Mouse (Mus musculus) stomach, postnatal 0 days (tissue): ENCODE data around the gene Crlf2. TPM values are rescaled to one million over a fixed set of nuclear protein-coding genes. Genes with fewer than 3 reads are reported as not detected.

Experiments
- ATAC-seq: fragments of 200-750 bp; cut with Nextera tagmentation; 2 replicates; pipeline ENCODE4 v1.8.0; 2017; ENCODE audit not compliant: low FRiP score, low TSS enrichment
- DNase-seq: peaks from one replicate; pipeline ENCODE4 v3.0.0-alpha.2; 2016; ENCODE audit warnings: low spot score
- H3K27ac ChIP-seq: fragments of 300-500 bp; sonication (generic); replicated peaks from 2 replicates; pipeline ENCODE4 v1.5.1; 2014; ENCODE audit warnings: mild to moderate bottlenecking, control low read depth
- H3K27me3 ChIP-seq: fragments of 300-500 bp; sonication (generic); 2 replicates; pipeline ENCODE4 v1.6.1; 2014; ENCODE audit warnings: low read length; ENCODE audit not compliant: control insufficient read depth, insufficient read depth
- H3K36me3 ChIP-seq: fragments of 300-500 bp; sonication (generic); 2 replicates; pipeline ENCODE4 v1.6.1; 2014; ENCODE audit warnings: low read length, mixed read lengths; ENCODE audit not compliant: control insufficient read depth, insufficient read depth
- H3K4me1 ChIP-seq: fragments of 300-500 bp; sonication (generic); replicated peaks from 2 replicates; pipeline ENCODE4 v1.6.1; 2014; ENCODE audit warnings: antibody characterized with exemption; ENCODE audit not compliant: control insufficient read depth, insufficient read depth
- H3K4me2 ChIP-seq: fragments of 300-500 bp; sonication (generic); replicated peaks from 2 replicates; pipeline ENCODE4 v1.6.1; 2014; ENCODE audit warnings: low read depth, mild to moderate bottlenecking, control low read depth, moderate library complexity
- H3K4me3 ChIP-seq: fragments of 300-500 bp; sonication (generic); 2 replicates; pipeline ENCODE4 v1.5.1; 2014; ENCODE audit warnings: low read depth, low read length, control low read depth
- H3K9ac ChIP-seq: fragments of 300-500 bp; sonication (generic); 2 replicates; pipeline ENCODE4 v1.6.1; 2014; ENCODE audit warnings: mild to moderate bottlenecking, low read length, control low read depth, mixed read lengths
- H3K9me3 ChIP-seq: fragments of 300-500 bp; sonication (generic); 2 replicates; pipeline ENCODE4 v1.6.1; 2016; ENCODE audit warnings: low read length; ENCODE audit not compliant: control insufficient read depth
- CTCF ChIP-seq: IDR thresholded peaks from 2 replicates; pipeline ENCODE4 v1.5.1; 2016; ENCODE audit warnings: antibody characterized with exemption, low read depth, mild to moderate bottlenecking, moderate library complexity
- EP300 ChIP-seq: optimal IDR thresholded peaks from 2 replicates; pipeline ENCODE3; 2016; ENCODE audit warnings: antibody characterized with exemption
- WGBS: fragments of 180-500 bp; shearing (Covaris S2); extraction: QIAGEN DNeasy Blood & Tissue Kit; methylation state at CpG from one replicate; pipeline ENCODE4 v1.1.7; 2014; 5-methylcytosine and 5-hydroxymethylcytosine counted together
- polyA plus RNA-seq: library from polyadenylated mRNA; unstranded; fragments of >200 nt; fragmentation: Nextera tagmentation; extraction: Ambion mirVana; gene quantifications from 2 replicates; pipeline ENCODE4 v1.2.1, GENCODE M21; 2015

Crlf2 gene
- polyA plus RNA-seq, 1 experiment from 2014 or later: 9.9 TPM

- no peaks in the 10 kb centered on the region for H3K36me3 ChIP-seq
- H3K4me3 ChIP-seq: no peak overlapping the region
- no peak overlapping the region for H3K9ac ChIP-seq
- DNase-seq (peak; percentile 34), ATAC-seq (no peak)
- H3K4me1 ChIP-seq: no peaks in the 10 kb centered on the region
- peaks cover 19% of the 10 kb centered on the region for H3K9me3 ChIP-seq
- H3K4me2 ChIP-seq: no peak overlapping the region
- no peaks in the 10 kb centered on the region for H3K27me3 ChIP-seq
- 81% methylated on average over 18 of the region's 26 CpGs for WGBS
- no peak for TF ChIP-seq EP300
- no peak for TF ChIP-seq CTCF
- no peak overlapping the region for H3K27ac ChIP-seq
These were observed 3.5 kb downstream of the Crlf2 start for GRCm38 (mm10) chr5:109555236-109555675.

GRCm38 (mm10) chr5:109554091-109555050, 4.4 kb downstream of the Crlf2 start:
- ATAC-seq (no peak), DNase-seq (peak; percentile 24)
- Histone ChIP-seq H3K9ac (no peak overlapping the region), H3K4me3 (no peak overlapping the region), H3K36me3 (no peaks in the 10 kb centered on the region), H3K4me1 (no peaks in the 10 kb centered on the region), H3K27ac (no peak overlapping the region), H3K9me3 (peaks cover 19% of the 10 kb centered on the region), H3K4me2 (no peak overlapping the region), H3K27me3 (no peaks in the 10 kb centered on the region)
- WGBS: 84% methylated on average over 29 of the region's 30 CpGs
- TF ChIP-seq EP300 (no peak), CTCF (no peak)

GRCm38 (mm10) chr5:109553160-109553930, 5.4 kb downstream of the Crlf2 start:
- H3K36me3 ChIP-seq: no peaks in the 10 kb centered on the region
- TF ChIP-seq CTCF (no peak), EP300 (no peak)
- ATAC-seq (no peak), DNase-seq (peak; percentile 32)
- H3K27me3 ChIP-seq: no peaks in the 10 kb centered on the region
- H3K9me3 ChIP-seq: peaks cover 19% of the 10 kb centered on the region
- H3K9ac ChIP-seq: no peak overlapping the region
- no peak overlapping the region for H3K4me3 ChIP-seq
- H3K4me2 ChIP-seq: no peak overlapping the region
- no peak overlapping the region for H3K27ac ChIP-seq
- H3K4me1 ChIP-seq: no peaks in the 10 kb centered on the region
- 64% methylated on average over 18 of the region's 18 CpGs for WGBS

- TF ChIP-seq EP300 (no peak), CTCF (no peak)
- ATAC-seq (no peak), DNase-seq (peak; percentile 21)
- WGBS: 76% methylated on average over 15 of the region's 15 CpGs
- Histone ChIP-seq H3K4me2 (no peak overlapping the region), H3K4me1 (no peaks in the 10 kb centered on the region), H3K9ac (no peak overlapping the region), H3K9me3 (peaks cover 19% of the 10 kb centered on the region), H3K4me3 (no peak overlapping the region), H3K36me3 (no peaks in the 10 kb centered on the region), H3K27me3 (no peaks in the 10 kb centered on the region), H3K27ac (no peak overlapping the region)
These were observed 6.3 kb downstream of the Crlf2 start for GRCm38 (mm10) chr5:109552541-109552940.

- DNase-seq: peak; percentile 15
- no peak for ATAC-seq
These were observed 6.7 kb downstream of the Crlf2 start for GRCm38 (mm10) chr5:109552116-109552515.

More at GRCm38 (mm10) chr5:109552116-109552515, 6.7 kb downstream of the Crlf2 start:
- Histone ChIP-seq H3K9me3 (peaks cover 19% of the 10 kb centered on the region), H3K4me2 (no peak overlapping the region), H3K36me3 (no peaks in the 10 kb centered on the region), H3K9ac (no peak overlapping the region), H3K4me1 (no peaks in the 10 kb centered on the region), H3K27me3 (no peaks in the 10 kb centered on the region), H3K4me3 (no peak overlapping the region), H3K27ac (no peak overlapping the region)
- TF ChIP-seq EP300: no peak
- no peak for TF ChIP-seq CTCF
- WGBS: 91% methylated on average over 9 of the region's 13 CpGs
